ENCODE assay signal across 12 mouse cellular contexts in the genomic region with DNA sequence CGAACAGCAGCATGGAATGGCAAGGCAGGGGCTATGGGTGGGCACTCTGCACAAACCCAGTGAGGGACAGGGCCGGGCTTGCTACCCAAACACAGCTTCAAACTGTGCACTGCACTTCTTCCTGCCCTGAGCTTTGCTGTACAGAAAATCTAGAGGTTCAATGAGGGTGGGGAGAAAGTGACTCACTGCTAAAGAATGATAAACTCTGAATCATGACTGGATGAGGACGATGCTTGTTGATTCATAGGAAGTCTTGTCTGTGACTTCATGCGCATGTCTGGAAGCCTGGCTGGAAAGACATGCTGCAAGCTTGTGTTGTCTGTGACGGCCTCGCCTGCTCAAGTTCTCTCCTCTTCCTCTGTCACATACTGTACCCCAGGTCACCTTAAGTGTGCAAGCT.
DNase-seq lines count a peak whose midpoint lies in the region; ATAC-seq and TF ChIP-seq lines count a peak whose summit lies in the region.
"Had no signal": no experiment of that assay in that cellular context is flagged by ENCODE, and none has a peak within 500 bp of the region (broad histone marks: within the 10 kb centered on the region; RNA-seq: fewer than 3 reads in every experiment).

No protein-coding gene starts in this region.

- H3K4me1 ChIP-seq in heart, embryonic 12.5 days (replicated peaks): peaks cover 24% of the 10 kb centered on the region
- H3K4me1 ChIP-seq in ES-Bruce4 (ENCODE audit: control insufficient read depth, insufficient read depth, low read length): peaks cover 3% of the 10 kb centered on the region
- no peaks in the 10 kb centered on the region for H3K4me1 ChIP-seq in lung, postnatal 0 days (ENCODE audit: insufficient read depth, low read depth, low read length)
- H3K4me1 ChIP-seq in midbrain, embryonic 11.5 days (ENCODE audit: control insufficient read depth, insufficient read depth, low read length): no peaks in the 10 kb centered on the region
- H3K4me1 ChIP-seq in hindbrain, embryonic 12.5 days: peaks cover 8% of the 10 kb centered on the region; the same call in 1 of the 2 replicates

- no peak overlapping the region for H3K9ac ChIP-seq in heart, embryonic 12.5 days
- H3K9ac ChIP-seq in ES-Bruce4 (ENCODE audit: low read depth, poor library complexity, severe bottlenecking): no peak overlapping the region
- H3K9ac ChIP-seq in lung, postnatal 0 days (replicated peaks; ENCODE audit: low read depth): no peak overlapping the region
- no peak overlapping the region for H3K9ac ChIP-seq in midbrain, embryonic 11.5 days (ENCODE audit: low read length)
- no peak overlapping the region for H3K9ac ChIP-seq in hindbrain, embryonic 12.5 days
- H3K9ac ChIP-seq: limb, embryonic 12.5 days had no signal

- H3K4me3 ChIP-seq in heart, embryonic 12.5 days: no peak overlapping the region
- no peak overlapping the region for H3K4me3 ChIP-seq in ES-Bruce4 (ENCODE audit: low read depth, low read length)
- H3K4me3 ChIP-seq in lung, postnatal 0 days (ENCODE audit: low read depth, low read length): no peak overlapping the region
- H3K4me3 ChIP-seq in midbrain, embryonic 11.5 days (ENCODE audit: low read depth, low read length): no peak overlapping the region
- no peak overlapping the region for H3K4me3 ChIP-seq in hindbrain, embryonic 12.5 days
- H3K4me3 ChIP-seq: heart, adult 2 months; limb, embryonic 12.5 days; midbrain, embryonic 10.5 days had no signal

- H3K9me3 ChIP-seq in heart, embryonic 12.5 days (replicated peaks): no peaks in the 10 kb centered on the region
- H3K9me3 ChIP-seq in ES-Bruce4 (replicated peaks; ENCODE audit: control insufficient read depth, insufficient read depth, low read length, poor library complexity, severe bottlenecking): no peaks in the 10 kb centered on the region
- H3K9me3 ChIP-seq in lung, postnatal 0 days (ENCODE audit: low read length): no peaks in the 10 kb centered on the region
- H3K9me3 ChIP-seq in midbrain, embryonic 11.5 days (ENCODE audit: control insufficient read depth, low read length): no peaks in the 10 kb centered on the region
- no peaks in the 10 kb centered on the region for H3K9me3 ChIP-seq in hindbrain, embryonic 12.5 days (replicated peaks)
- H3K9me3 ChIP-seq: limb, embryonic 12.5 days; midbrain, embryonic 10.5 days had no signal

- WGBS in heart, embryonic 12.5 days: 51% methylated on average over 6 of the region's 6 CpGs
- 47% methylated on average over 6 of the region's 6 CpGs for WGBS in lung, postnatal 0 days
- WGBS in midbrain, embryonic 11.5 days: 83% methylated on average over 6 of the region's 6 CpGs
- 81% methylated on average over 6 of the region's 6 CpGs for WGBS in hindbrain, embryonic 12.5 days

- no peak for DNase-seq in heart, postnatal 4 days
- DNase-seq in adrenal gland, adult 8-10 months: peak; percentile 21
- DNase-seq in lung, postnatal 0 days (ENCODE audit: low spot score): peak; percentile 73
- no peak for DNase-seq in embryo, embryonic 9.5 days (ENCODE audit: extremely low spot score)
- DNase-seq in midbrain, embryonic 11.5 days (ENCODE audit: low spot score, missing footprints): no peak
- DNase-seq: cerebellum, adult 11 months had no signal

- peak; percentile 56 for ATAC-seq in heart, embryonic 12.5 days (ENCODE audit: insufficient number of reproducible peaks, low FRiP score)
- ATAC-seq in lung, postnatal 0 days: peak; percentile 79
- ATAC-seq in midbrain, embryonic 11.5 days (ENCODE audit: low FRiP score): no peak
- ATAC-seq in hindbrain, embryonic 12.5 days (ENCODE audit: low FRiP score): no peak

- no peaks in the 10 kb centered on the region for H3K27me3 ChIP-seq in heart, embryonic 12.5 days (replicated peaks)
- H3K27me3 ChIP-seq in ES-Bruce4 (ENCODE audit: control insufficient read depth, insufficient read depth, low read length, poor library complexity, severe bottlenecking): no peaks in the 10 kb centered on the region
- H3K27me3 ChIP-seq in lung, postnatal 0 days (replicated peaks; ENCODE audit: insufficient read depth, low read length): no peaks in the 10 kb centered on the region
- no peaks in the 10 kb centered on the region for H3K27me3 ChIP-seq in midbrain, embryonic 11.5 days (ENCODE audit: control insufficient read depth, insufficient read depth, low read length)
- H3K27me3 ChIP-seq in hindbrain, embryonic 12.5 days: peaks cover 2% of the 10 kb centered on the region

- no peak for TF ChIP-seq POLR2A in ES-Bruce4 (IDR thresholded peaks at IDR 0.05; ENCODE audit: insufficient read depth, low read length)

- H3K36me3 ChIP-seq in heart, embryonic 12.5 days: no peaks in the 10 kb centered on the region
- no peaks in the 10 kb centered on the region for H3K36me3 ChIP-seq in ES-Bruce4 (ENCODE audit: control insufficient read depth, insufficient read depth, low read length, poor library complexity, severe bottlenecking)
- no peaks in the 10 kb centered on the region for H3K36me3 ChIP-seq in lung, postnatal 0 days (ENCODE audit: insufficient read depth, low read length)
- no peaks in the 10 kb centered on the region for H3K36me3 ChIP-seq in midbrain, embryonic 11.5 days (ENCODE audit: control insufficient read depth, insufficient read depth, low read length)
- H3K36me3 ChIP-seq in hindbrain, embryonic 12.5 days: no peaks in the 10 kb centered on the region
- H3K36me3 ChIP-seq: limb, embryonic 12.5 days; midbrain, embryonic 10.5 days had no signal

- H3K27ac ChIP-seq in heart, embryonic 12.5 days (ENCODE audit: poor library complexity, severe bottlenecking): no peak overlapping the region; the same call in 1 of the 2 replicates
- H3K27ac ChIP-seq in ES-Bruce4 (ENCODE audit: insufficient read depth, low read length): peak overlapping the region; percentile 61
- H3K27ac ChIP-seq in lung, postnatal 0 days (ENCODE audit: low read length): no peak overlapping the region
- no peak overlapping the region for H3K27ac ChIP-seq in midbrain, embryonic 11.5 days (ENCODE audit: low read depth, low read length)
- H3K27ac ChIP-seq in hindbrain, embryonic 12.5 days: no peak overlapping the region
- H3K27ac ChIP-seq: heart, adult 2 months; limb, embryonic 12.5 days; midbrain, embryonic 10.5 days had no signal

- no peak for TF ChIP-seq CTCF in ES-Bruce4 (IDR thresholded peaks at IDR 0.05; ENCODE audit: low read depth, low read length)
- TF ChIP-seq CTCF in lung, postnatal 0 days (IDR thresholded peaks at IDR 0.05): no peak

- no peak overlapping the region for H3K4me2 ChIP-seq in heart, embryonic 12.5 days
- no peak overlapping the region for H3K4me2 ChIP-seq in lung, postnatal 0 days (replicated peaks; ENCODE audit: low read depth, low read length)
- no peak overlapping the region for H3K4me2 ChIP-seq in midbrain, embryonic 11.5 days
- H3K4me2 ChIP-seq in hindbrain, embryonic 12.5 days (replicated peaks): no peak overlapping the region
- H3K4me2 ChIP-seq: limb, embryonic 12.5 days had no signal

- TF ChIP-seq EP300 in ES-Bruce4 (IDR thresholded peaks at IDR 0.05; ENCODE audit: insufficient read depth, low read depth, low read length): peak; percentile 37; the same call in 1 of the 2 replicates
- TF ChIP-seq EP300 in lung, postnatal 0 days (IDR thresholded peaks at IDR 0.05): no peak; the same call in 1 of the 2 replicates

Comparison
In these comparisons a context has a peak if more than half of its experiments do, and no peak if none do; other contexts are left out.
1. ATAC-seq: peak in heart, embryonic 12.5 days (single experiment) and lung, postnatal 0 days (single experiment); none in midbrain, embryonic 11.5 days (single experiment) and hindbrain, embryonic 12.5 days (single experiment).
2. DNase-seq: peak in adrenal gland, adult 8-10 months (single experiment) and lung, postnatal 0 days (single experiment); none in heart, postnatal 4 days (single experiment), embryo, embryonic 9.5 days (single experiment) and midbrain, embryonic 11.5 days (single experiment).